Mouse (Mus musculus) mouse embryonic stem cell (cell line): ENCODE data around the gene Gm20517.

ENCODE experiments used
- in situ Hi-C, 2 experiments: fragments of 300-500 bp; cut with MboI; formaldehyde crosslinking; loops; 1 replicate in 1 of 2; 3 replicates in 1 of 2; pipeline ENCODE4 v1.14.3; 2019 to 2020; ENCODE audit warnings: low sequenced_read_pairs in 2 of 2, low pct_unique_long_range_greater_than_20kb in 1 of 2, mixed read lengths in 1 of 2; ENCODE audit not compliant: unreplicated experiment in 1 of 2

The Gm20517 gene

GRCm38 (mm10) chr17:47730633-47731575 lies 119.5 kb downstream of the Gm20517 start:
- in situ Hi-C loops: no loop called here
